Mouse (Mus musculus): ENCODE data around the gene Amacr. TPM values are rescaled to one million over a fixed set of nuclear protein-coding genes. Genes with fewer than 3 reads are reported as not detected.
A peak's percentile ranks its signal among the peaks of the same experiment; 100 is the strongest.

The Amacr gene
- polyA plus RNA-seq, 1 experiment, result 5.3 TPM

- Histone ChIP-seq H3K27me3 (ENCODE audit: control insufficient read depth, insufficient read depth, low read length) (peaks cover 22% of the 10 kb centered on the region), H3K36me3 (ENCODE audit: control insufficient read depth, insufficient read depth, low read length) (no peaks in the 10 kb centered on the region), H3K27ac (ENCODE audit: insufficient read depth, low read depth, low read length) (no peak overlapping the region), H3K4me1 (ENCODE audit: control insufficient read depth, insufficient read depth, insufficient read length, low read length) (peaks cover 9% of the 10 kb centered on the region; the same call in 1 of the 2 replicates), H3K4me3 (ENCODE audit: low read depth, low read length) (no peak overlapping the region; the same call in 1 of the 2 replicates)
- TF ChIP-seq POLR2A (IDR thresholded peaks at IDR 0.05; ENCODE audit: low read depth, low read length), result no peak
- no peak for TF ChIP-seq CTCF (IDR thresholded peaks at IDR 0.05; ENCODE audit: extremely low read depth, insufficient read length, insufficient replicate concordance, low read depth, low read length)
- 6% methylated on average over 8 of the region's 8 CpGs for WGBS
Observed at GRCm38 (mm10) chr15:11037376-11037695, 55.8 kb downstream of the Amacr start.

DNA sequence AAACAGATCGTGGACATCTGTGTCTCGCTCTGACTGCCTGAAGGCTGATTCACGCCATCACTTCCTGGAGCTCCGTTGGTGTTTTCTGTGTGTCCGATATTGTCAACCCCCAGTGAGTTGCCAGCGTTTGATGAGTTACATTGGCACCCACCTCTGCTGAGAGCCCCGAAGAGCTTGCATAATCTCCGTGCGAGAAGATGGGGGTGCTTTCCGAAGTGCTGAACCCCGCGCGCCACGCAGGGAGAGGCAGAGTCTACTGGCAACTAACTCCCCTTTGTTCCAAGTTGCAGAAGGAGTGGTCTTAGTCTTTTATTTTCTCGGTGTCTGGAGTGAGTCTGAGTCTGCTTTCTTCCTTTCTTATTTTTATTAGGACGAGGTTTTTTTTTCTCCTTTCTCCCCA, 56.2 kb downstream of the Amacr start, which contains the start of gene Rxfp3:
Gene Rxfp3 (minus strand): TSS at position 281 of the 400 bp plus-strand sequence.
- Histone ChIP-seq H3K36me3 (ENCODE audit: control insufficient read depth, insufficient read depth, low read length) (no peaks in the 10 kb centered on the region), H3K27me3 (ENCODE audit: control insufficient read depth, insufficient read depth, low read length) (peaks cover 22% of the 10 kb centered on the region), H3K27ac (ENCODE audit: insufficient read depth, low read depth, low read length) (no peak within 1 kb of the TSS), H3K4me1 (ENCODE audit: control insufficient read depth, insufficient read depth, insufficient read length, low read length) (peaks cover 9% of the 10 kb centered on the region; the same call in 1 of the 2 replicates), H3K4me3 (ENCODE audit: low read depth, low read length) (peak within 1 kb of the TSS; percentile 41)
- TF ChIP-seq CTCF (IDR thresholded peaks at IDR 0.05; ENCODE audit: extremely low read depth, insufficient read length, insufficient replicate concordance, low read depth, low read length), result no peak
- TF ChIP-seq POLR2A (IDR thresholded peaks at IDR 0.05; ENCODE audit: low read depth, low read length), result no peak
- WGBS, result 6% methylated on average over 16 of the region's 16 CpGs

DNA sequence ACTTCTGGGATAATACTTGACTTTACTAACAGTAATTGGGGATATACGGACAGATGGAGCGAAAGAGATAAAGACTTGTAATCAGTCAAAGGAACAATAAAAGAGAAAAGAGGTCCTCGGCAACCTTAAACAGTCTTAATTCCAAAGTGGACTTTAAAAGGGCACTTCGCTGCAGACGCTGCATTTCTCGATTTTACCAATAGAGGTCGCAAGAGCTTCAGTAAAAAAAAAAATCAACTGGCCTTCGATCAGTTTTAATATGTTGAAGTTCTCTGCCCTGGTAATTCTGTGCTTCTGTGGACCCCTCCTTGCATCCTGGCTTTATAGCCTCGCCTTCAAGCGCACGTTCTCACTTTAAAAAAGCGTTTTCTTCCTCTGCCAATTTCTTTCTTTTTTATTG, 56.9 kb downstream of the Amacr start:
- Histone ChIP-seq H3K27me3 (ENCODE audit: control insufficient read depth, insufficient read depth, low read length) (peaks cover 22% of the 10 kb centered on the region), H3K36me3 (ENCODE audit: control insufficient read depth, insufficient read depth, low read length) (no peaks in the 10 kb centered on the region), H3K27ac (ENCODE audit: insufficient read depth, low read depth, low read length) (no peak overlapping the region), H3K4me1 (ENCODE audit: control insufficient read depth, insufficient read depth, insufficient read length, low read length) (peaks cover 9% of the 10 kb centered on the region; the same call in 1 of the 2 replicates), H3K4me3 (ENCODE audit: low read depth, low read length) (no peak overlapping the region)
- TF ChIP-seq POLR2A (IDR thresholded peaks at IDR 0.05; ENCODE audit: low read depth, low read length) (no peak), CTCF (IDR thresholded peaks at IDR 0.05; ENCODE audit: extremely low read depth, insufficient read length, insufficient replicate concordance, low read depth, low read length) (no peak)
- 2% methylated on average over 12 of the region's 12 CpGs for WGBS

DNA sequence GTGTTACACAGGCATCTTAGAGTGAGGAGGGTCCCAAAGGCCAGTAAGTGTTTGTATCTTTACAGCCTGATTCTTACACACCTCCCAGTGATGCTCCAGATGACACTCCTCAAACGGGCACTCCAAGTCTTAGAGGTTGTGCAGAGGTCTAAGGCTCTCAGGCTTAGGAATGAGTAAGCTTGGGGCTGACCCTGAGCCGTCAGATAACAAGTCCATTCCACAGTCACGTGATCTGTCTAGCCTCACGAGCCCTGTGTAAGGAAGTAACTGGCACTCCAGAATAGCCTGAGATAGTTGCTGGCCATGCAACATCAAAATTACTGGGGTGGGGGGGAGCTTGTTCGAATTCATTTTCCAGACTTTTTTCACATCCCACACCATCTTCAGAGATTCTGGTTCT, 58.5 kb downstream of the Amacr start:
- H3K4me1 ChIP-seq (ENCODE audit: control insufficient read depth, insufficient read depth, insufficient read length, low read length), result peaks cover 9% of the 10 kb centered on the region; the same call in 1 of the 2 replicates
- H3K27ac ChIP-seq (ENCODE audit: insufficient read depth, low read depth, low read length), result no peak overlapping the region
- WGBS, result 24% methylated on average over 5 of the region's 5 CpGs
- peaks cover 19% of the 10 kb centered on the region for H3K27me3 ChIP-seq (ENCODE audit: control insufficient read depth, insufficient read depth, low read length)
- no peak for TF ChIP-seq POLR2A (IDR thresholded peaks at IDR 0.05; ENCODE audit: low read depth, low read length)
- TF ChIP-seq CTCF (IDR thresholded peaks at IDR 0.05; ENCODE audit: extremely low read depth, insufficient read length, insufficient replicate concordance, low read depth, low read length), result no peak
- H3K4me3 ChIP-seq (ENCODE audit: low read depth, low read length), result no peak overlapping the region
- no peaks in the 10 kb centered on the region for H3K36me3 ChIP-seq (ENCODE audit: control insufficient read depth, insufficient read depth, low read length)

GRCm38 (mm10) chr15:11041229-11041628, 59.7 kb downstream of the Amacr start:
- 93% methylated on average over 2 of the region's 2 CpGs for WGBS

GRCm38 (mm10) chr15:11042828-11043227, 61.3 kb downstream of the Amacr start:
- no peak for TF ChIP-seq CTCF (IDR thresholded peaks at IDR 0.05; ENCODE audit: extremely low read depth, insufficient read length, insufficient replicate concordance, low read depth, low read length)
- no peak for TF ChIP-seq POLR2A (IDR thresholded peaks at IDR 0.05; ENCODE audit: low read depth, low read length)
- no peaks in the 10 kb centered on the region for H3K27me3 ChIP-seq (ENCODE audit: control insufficient read depth, insufficient read depth, low read length)
- H3K36me3 ChIP-seq (ENCODE audit: control insufficient read depth, insufficient read depth, low read length), result no peaks in the 10 kb centered on the region
- no peaks in the 10 kb centered on the region for H3K4me1 ChIP-seq (ENCODE audit: control insufficient read depth, insufficient read depth, insufficient read length, low read length)
- no peak overlapping the region for H3K4me3 ChIP-seq (ENCODE audit: low read depth, low read length)
- WGBS, result 39% methylated on average over 5 of the region's 5 CpGs
- H3K27ac ChIP-seq (ENCODE audit: insufficient read depth, low read depth, low read length), result no peak overlapping the region

More at GRCm38 (mm10) chr15:11041229-11041628, 59.7 kb downstream of the Amacr start:
- TF ChIP-seq CTCF (IDR thresholded peaks at IDR 0.05; ENCODE audit: extremely low read depth, insufficient read length, insufficient replicate concordance, low read depth, low read length), result no peak
- no peak for TF ChIP-seq POLR2A (IDR thresholded peaks at IDR 0.05; ENCODE audit: low read depth, low read length)
- no peak overlapping the region for H3K4me3 ChIP-seq (ENCODE audit: low read depth, low read length)
- H3K27ac ChIP-seq (ENCODE audit: insufficient read depth, low read depth, low read length), result no peak overlapping the region
- peaks cover 6% of the 10 kb centered on the region; the same call in 1 of the 2 replicates for H3K4me1 ChIP-seq (ENCODE audit: control insufficient read depth, insufficient read depth, insufficient read length, low read length)
- peaks cover 13% of the 10 kb centered on the region for H3K27me3 ChIP-seq (ENCODE audit: control insufficient read depth, insufficient read depth, low read length)
- no peaks in the 10 kb centered on the region for H3K36me3 ChIP-seq (ENCODE audit: control insufficient read depth, insufficient read depth, low read length)

Other genes starting within 250 kb of the Amacr start
- gene C1qtnf3, start 29.4 kb upstream of the Amacr start, polyA plus RNA-seq (2012; rRNA removed), result 0.34 and 0.96 TPM in 2 replicates
- gene Slc45a2, start 19.0 kb downstream of the Amacr start, polyA plus RNA-seq (2012; rRNA removed), result not detected in 2 replicates
- not detected in 2 replicates for gene Rxfp3, start 56.2 kb downstream of the Amacr start, polyA plus RNA-seq (2012; rRNA removed)
- 0.13 and 0.28 TPM in 2 replicates for gene Adamts12, start 83.0 kb downstream of the Amacr start, polyA plus RNA-seq (2012; rRNA removed)